Mouse (Mus musculus) C2C12 (cell line): Measurements from ENCODE around the gene Vwa3b.

ENCODE experiments used
- CTCF ChIP-seq: IDR thresholded peaks from one replicate; pipeline ENCODE4 v1.5.1; 2011; ENCODE audit not compliant: control insufficient read depth, insufficient read depth, insufficient read length
- MAX ChIP-seq: IDR thresholded peaks from one replicate; pipeline ENCODE4 v1.6.1; 2011; ENCODE audit warnings: mild to moderate bottlenecking, control low read depth
- MYOG ChIP-seq: IDR thresholded peaks from one replicate; pipeline ENCODE4 v1.6.1; 2011; ENCODE audit not compliant: control insufficient read depth, insufficient read length; ENCODE audit errors: extremely low read depth

DNA sequence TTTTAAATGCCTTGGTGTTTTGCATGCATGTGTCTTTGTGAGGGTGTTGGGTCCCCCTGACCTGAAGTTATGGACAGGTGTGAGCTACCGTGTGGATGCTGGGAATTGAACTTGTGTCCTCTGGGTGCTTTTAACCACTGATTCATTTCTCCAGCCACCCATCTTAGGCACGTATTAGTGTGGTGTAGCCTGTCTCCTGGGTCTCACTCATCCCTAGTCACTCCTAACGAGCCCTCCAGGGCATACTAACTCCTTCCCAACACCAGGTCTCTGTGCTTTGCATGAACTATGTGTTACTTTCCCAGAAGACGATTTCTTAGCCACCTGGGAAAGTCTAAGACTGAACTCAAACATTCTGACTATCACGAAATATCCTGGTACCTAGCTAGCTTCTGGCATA lies 153.5 kb downstream of the Vwa3b start:
- no peak for TF ChIP-seq MAX
- TF ChIP-seq CTCF = no peak
- TF ChIP-seq MYOG = no peak
